Mouse (Mus musculus) E14TG2a.4 (cell line): ENCODE data around the gene Rfx8.

ENCODE experiments used
- H3K27me3 ChIP-seq: 2 replicates; pipeline ENCODE4 v1.6.1; 2014; ENCODE audit warnings: low read length, control low read depth; ENCODE audit not compliant: insufficient read depth
- H3K36me3 ChIP-seq: 2 replicates; pipeline ENCODE4 v1.6.1; 2014; ENCODE audit warnings: low read length, control low read depth; ENCODE audit not compliant: insufficient read depth
- H3K4me1 ChIP-seq: replicated peaks from 2 replicates; pipeline ENCODE4 v1.6.1; 2014; ENCODE audit warnings: low read depth, low read length, control low read depth
- H3K4me3 ChIP-seq: replicated peaks from 2 replicates; pipeline ENCODE4 v1.5.1; 2014; ENCODE audit warnings: mild to moderate bottlenecking, low read length
- H3K9me3 ChIP-seq: 2 replicates; pipeline ENCODE4 v1.6.1; 2014; ENCODE audit warnings: low read length, control low read depth
- CTCF ChIP-seq: conservative IDR thresholded peaks from 2 replicates; pipeline ENCODE4 v1.5.1; 2014; ENCODE audit warnings: low read length
- NANOG ChIP-seq: IDR thresholded peaks from 2 replicates; pipeline ENCODE4 v1.6.1; 2014; ENCODE audit warnings: borderline replicate concordance, low read length, mixed read lengths
- POU5F1 ChIP-seq: IDR thresholded peaks from 2 replicates; pipeline ENCODE4 v1.6.1; 2014; ENCODE audit warnings: low read length, borderline replicate concordance

Gene Rfx8

DNA sequence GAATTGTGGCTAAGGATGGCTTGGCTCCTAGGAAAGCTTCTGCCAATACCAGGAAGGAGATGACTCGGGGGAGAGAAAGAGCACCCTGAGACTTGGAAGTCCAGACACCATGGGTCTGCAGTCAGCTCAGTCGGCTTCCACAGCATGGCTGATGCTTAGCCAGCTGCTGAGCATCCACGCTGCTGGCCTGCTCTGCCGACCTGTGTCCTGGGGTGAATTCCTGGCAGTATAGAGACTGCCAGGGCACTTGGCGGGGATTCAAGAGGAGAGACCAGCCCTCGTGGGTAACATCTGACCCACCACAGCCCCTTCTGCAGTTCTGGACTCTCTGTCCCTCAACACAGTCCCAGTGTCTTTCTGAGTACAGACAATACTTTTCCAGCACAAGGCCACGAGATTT is 26.0 kb downstream of the Rfx8 start:
- Histone ChIP-seq H3K27me3 (peaks cover 12% of the 10 kb centered on the region), H3K9me3 (no peaks in the 10 kb centered on the region), H3K36me3 (no peaks in the 10 kb centered on the region), H3K4me3 (no peak overlapping the region), H3K4me1 (no peaks in the 10 kb centered on the region)
- TF ChIP-seq POU5F1: no peak
- TF ChIP-seq CTCF: no peak
- no peak for TF ChIP-seq NANOG

DNA sequence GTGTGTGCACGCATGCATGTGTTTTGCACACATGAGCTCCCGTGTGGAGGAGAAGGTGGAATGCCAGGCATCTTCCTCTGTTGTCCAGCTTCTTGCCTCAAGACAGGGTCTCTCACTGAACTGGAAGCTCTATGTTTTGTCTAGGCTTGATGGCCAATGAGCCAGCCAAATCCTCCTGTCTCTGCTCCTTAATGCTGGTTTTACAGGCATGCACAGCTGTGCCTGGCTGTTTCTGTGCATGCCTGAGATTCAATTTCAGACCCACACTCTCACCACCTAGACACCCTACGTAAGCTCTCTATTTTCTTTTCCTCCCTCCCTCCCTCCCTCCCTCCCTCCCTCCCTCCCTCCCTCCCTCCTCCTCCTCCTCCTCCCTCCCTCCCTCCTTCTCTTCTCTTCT is 28.8 kb downstream of the Rfx8 start:
- Histone ChIP-seq H3K4me3 (no peak overlapping the region), H3K36me3 (no peaks in the 10 kb centered on the region), H3K9me3 (peaks cover 8% of the 10 kb centered on the region; the same call in 1 of the 2 replicates), H3K4me1 (no peaks in the 10 kb centered on the region), H3K27me3 (peaks cover 10% of the 10 kb centered on the region)
- TF ChIP-seq POU5F1 (no peak), CTCF (no peak)

DNA sequence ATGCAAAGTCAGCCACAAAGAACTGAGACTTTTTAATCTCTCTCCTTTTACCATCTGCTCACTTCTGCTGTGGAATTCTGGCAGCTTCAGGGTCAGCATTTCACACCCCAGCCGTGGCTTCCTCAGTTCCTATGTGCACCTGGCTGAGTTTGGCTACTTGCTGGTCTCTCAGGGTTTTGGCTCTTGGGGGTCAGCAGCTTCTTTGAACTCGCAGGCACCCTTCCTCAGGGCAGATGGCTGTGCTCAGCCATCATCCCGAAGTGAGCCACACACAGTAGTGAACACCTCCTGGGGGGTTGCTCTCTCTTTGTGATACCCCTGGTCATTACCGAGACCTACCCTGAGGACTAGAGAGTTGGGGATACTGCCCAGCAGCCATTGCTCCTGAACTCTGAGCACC is 29.7 kb downstream of the Rfx8 start:
- no peaks in the 10 kb centered on the region for H3K36me3 ChIP-seq
- H3K4me1 ChIP-seq: no peaks in the 10 kb centered on the region
- H3K4me3 ChIP-seq: no peak overlapping the region
- TF ChIP-seq CTCF (no peak), NANOG (no peak), POU5F1 (no peak)
- peaks cover 9% of the 10 kb centered on the region; the same call in 1 of the 2 replicates for H3K9me3 ChIP-seq
- H3K27me3 ChIP-seq: peaks cover 10% of the 10 kb centered on the region

DNA sequence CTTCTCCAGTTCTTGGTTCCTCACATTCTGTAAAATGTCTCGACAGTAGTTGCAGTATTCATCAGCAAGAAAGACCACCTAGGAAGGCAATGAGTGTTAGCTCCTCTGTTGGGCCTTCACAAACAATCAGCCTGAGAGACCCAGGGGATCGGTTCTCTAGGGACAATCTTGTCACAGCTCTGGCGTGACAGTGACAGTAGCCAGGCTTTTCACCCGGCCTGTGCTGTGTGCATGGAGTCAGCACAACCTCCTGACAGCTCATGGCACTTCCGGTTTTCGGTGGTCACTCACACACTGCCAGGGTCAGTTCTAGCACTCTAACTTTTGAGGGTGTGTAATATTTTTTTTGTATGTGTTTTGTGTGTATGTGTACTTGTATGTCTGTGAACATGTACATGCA is 32.2 kb downstream of the Rfx8 start:
- peaks cover 9% of the 10 kb centered on the region; the same call in 1 of the 2 replicates for H3K9me3 ChIP-seq
- H3K4me3 ChIP-seq: no peak overlapping the region
- peaks cover 10% of the 10 kb centered on the region for H3K27me3 ChIP-seq
- no peaks in the 10 kb centered on the region for H3K4me1 ChIP-seq
- TF ChIP-seq POU5F1 (no peak), CTCF (no peak), NANOG (no peak)
- no peaks in the 10 kb centered on the region for H3K36me3 ChIP-seq

DNA sequence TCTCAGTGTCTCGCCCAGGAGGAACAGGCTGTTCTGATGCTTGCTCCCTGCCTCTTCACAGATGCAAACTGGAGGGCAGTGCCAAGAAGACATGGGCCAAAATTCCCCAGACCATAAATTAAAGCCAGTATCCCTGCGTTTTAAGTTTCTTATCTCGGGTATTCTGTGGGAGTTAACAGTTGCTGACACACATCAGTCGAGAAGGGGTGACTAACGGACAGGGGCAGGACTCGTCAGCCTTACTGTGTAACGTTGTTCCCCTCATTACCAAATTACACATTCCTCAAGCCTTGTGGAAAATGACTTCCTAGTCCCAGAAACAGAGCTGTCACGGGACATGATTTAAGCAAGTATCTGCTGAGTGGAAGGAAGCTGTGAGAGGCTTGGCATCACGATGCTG is 33.5 kb downstream of the Rfx8 start:
- Histone ChIP-seq H3K36me3 (no peaks in the 10 kb centered on the region), H3K9me3 (peaks cover 9% of the 10 kb centered on the region; the same call in 1 of the 2 replicates), H3K27me3 (peaks cover 10% of the 10 kb centered on the region), H3K4me1 (no peaks in the 10 kb centered on the region), H3K4me3 (no peak overlapping the region)
- TF ChIP-seq POU5F1 (no peak), CTCF (no peak), NANOG (no peak)

DNA sequence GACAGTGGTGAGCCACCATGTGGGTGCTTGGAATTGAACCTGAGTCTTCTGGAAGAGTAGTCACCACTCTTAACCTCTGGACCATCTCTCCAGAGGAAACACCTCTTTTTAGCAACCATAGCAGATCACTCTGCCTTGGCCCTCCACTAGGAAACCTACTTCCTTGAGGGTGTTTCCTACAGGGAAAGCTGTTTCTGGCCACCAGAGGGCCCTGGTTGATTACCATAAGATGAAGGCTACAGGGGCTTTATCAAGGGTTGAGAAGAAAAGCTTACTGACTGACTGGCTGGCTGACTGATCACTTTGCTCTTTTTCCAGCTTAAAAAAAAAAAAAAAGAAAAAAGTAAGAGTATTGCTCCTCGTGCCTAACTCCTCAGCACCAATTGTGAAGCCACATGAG is 35.0 kb downstream of the Rfx8 start:
- Histone ChIP-seq H3K36me3 (no peaks in the 10 kb centered on the region), H3K27me3 (0 out of 2 replicates have a peak, but pooled peaks cover 10% of the 10 kb centered on the region), H3K9me3 (peaks cover 9% of the 10 kb centered on the region; the same call in 1 of the 2 replicates), H3K4me3 (no peak overlapping the region), H3K4me1 (no peaks in the 10 kb centered on the region)
- TF ChIP-seq POU5F1 (no peak), CTCF (peak; percentile 45)

DNA sequence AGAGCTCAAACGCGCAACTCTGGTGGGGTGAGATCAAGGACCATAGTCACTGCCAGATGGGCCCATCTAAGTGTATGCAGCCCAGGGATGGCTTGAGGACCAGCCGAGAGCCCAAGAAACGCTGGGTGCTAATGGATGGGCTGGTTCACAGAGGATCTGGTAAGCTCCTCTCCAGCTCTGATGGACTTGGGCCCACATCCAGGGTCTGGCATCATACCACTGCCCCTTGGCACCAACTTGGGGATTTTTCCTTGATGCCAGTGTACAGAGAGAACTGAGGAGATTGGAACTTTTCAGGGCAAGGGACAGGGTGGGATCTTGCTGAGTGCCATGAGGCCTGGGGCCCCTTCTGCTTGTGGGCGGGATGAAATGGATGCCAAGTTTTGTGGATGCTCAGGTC is 39.2 kb downstream of the Rfx8 start:
- Histone ChIP-seq H3K27me3 (0 out of 2 replicates have a peak, but pooled peaks cover 11% of the 10 kb centered on the region), H3K4me3 (no peak overlapping the region), H3K9me3 (no peaks in the 10 kb centered on the region), H3K36me3 (no peaks in the 10 kb centered on the region), H3K4me1 (no peaks in the 10 kb centered on the region)
- TF ChIP-seq NANOG (no peak), CTCF (no peak), POU5F1 (no peak)

DNA sequence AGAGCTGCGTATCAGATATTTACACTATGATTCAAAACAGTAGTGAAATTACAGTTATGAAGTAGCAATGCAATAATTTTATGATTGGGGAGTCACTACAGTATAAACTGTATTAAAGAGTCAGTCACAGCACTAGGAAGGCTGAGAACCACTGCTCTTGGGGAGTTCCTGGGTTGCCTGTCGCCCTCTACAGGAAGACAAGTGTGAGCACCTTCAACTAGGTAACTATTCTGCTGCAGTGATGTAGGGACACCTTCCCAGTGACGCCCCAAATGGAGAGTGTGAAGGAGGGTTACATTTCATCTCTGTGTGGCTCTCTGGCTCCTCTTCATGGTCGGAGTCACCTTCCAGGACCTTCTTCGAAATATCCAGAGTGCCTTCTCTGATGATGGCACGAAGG is 40.3 kb downstream of the Rfx8 start:
- H3K9me3 ChIP-seq: no peaks in the 10 kb centered on the region
- peak; percentile 24; the same call in 1 of the 2 replicates for TF ChIP-seq CTCF
- no peak for TF ChIP-seq NANOG
- H3K4me3 ChIP-seq: no peak overlapping the region
- H3K4me1 ChIP-seq: no peaks in the 10 kb centered on the region
- no peaks in the 10 kb centered on the region for H3K36me3 ChIP-seq
- 0 out of 2 replicates have a peak, but pooled peaks cover 11% of the 10 kb centered on the region for H3K27me3 ChIP-seq

DNA sequence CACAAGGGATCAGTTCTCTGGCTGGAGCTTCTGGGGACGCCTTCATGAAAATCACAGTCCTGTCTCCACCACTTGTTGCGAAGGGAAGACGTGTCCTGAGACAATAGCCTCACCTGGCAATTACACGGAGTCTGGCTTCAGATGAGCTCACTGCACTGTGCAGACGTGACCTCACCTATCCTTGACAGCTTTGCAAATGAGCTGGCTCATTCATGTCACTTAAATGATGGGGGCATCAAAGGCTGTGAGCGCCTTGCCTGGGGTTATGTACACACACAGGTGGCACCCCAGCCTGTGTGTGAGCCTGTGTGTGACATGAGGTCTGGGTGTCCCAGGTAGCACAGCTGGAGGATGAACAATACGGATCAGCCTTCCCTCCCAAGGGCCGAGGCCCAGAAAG is 41.9 kb downstream of the Rfx8 start:
- H3K36me3 ChIP-seq: no peaks in the 10 kb centered on the region
- H3K9me3 ChIP-seq: no peaks in the 10 kb centered on the region
- TF ChIP-seq CTCF (no peak), NANOG (no peak), POU5F1 (no peak)
- H3K4me1 ChIP-seq: no peaks in the 10 kb centered on the region
- no peak overlapping the region for H3K4me3 ChIP-seq
- 0 out of 2 replicates have a peak, but pooled peaks cover 11% of the 10 kb centered on the region for H3K27me3 ChIP-seq
